Mouse (Mus musculus) forebrain, embryonic 14.5 days (tissue): ENCODE results near the gene Akap1. TPM values are rescaled to one million over a fixed set of nuclear protein-coding genes. Genes with fewer than 3 reads are reported as not detected.
"Not testable (repeated sequence)": the region's sequence is repeated elsewhere in the genome, so short reads cannot be mapped to it uniquely, and the experiment has no call there.

ENCODE experiments used
- ATAC-seq: fragments of 200-750 bp; cut with Nextera tagmentation; 2 replicates; pipeline ENCODE4 v1.8.0; 2017; ENCODE audit warnings: mild to moderate bottlenecking, moderate library complexity
- DNase-seq: peaks from one replicate; pipeline ENCODE4 v3.0.0-alpha.2; 2015; ENCODE audit warnings: low spot score
- H3K27ac ChIP-seq: fragments of 300-500 bp; sonication (generic); 2 replicates; pipeline ENCODE4 v1.5.1; 2014; ENCODE audit warnings: low read depth, mild to moderate bottlenecking, control low read depth, low read length, moderate library complexity
- H3K27me3 ChIP-seq: fragments of 300-500 bp; sonication (generic); replicated peaks from 2 replicates; pipeline ENCODE4 v1.6.1; 2014; ENCODE audit warnings: low read length, control low read depth, mixed read lengths; ENCODE audit not compliant: control insufficient read depth, insufficient read depth
- H3K36me3 ChIP-seq: fragments of 300-500 bp; sonication (generic); 2 replicates; pipeline ENCODE4 v1.6.1; 2014; ENCODE audit warnings: low read length, control low read depth; ENCODE audit not compliant: control insufficient read depth, insufficient read depth
- H3K4me1 ChIP-seq: fragments of 300-500 bp; sonication (generic); 2 replicates; pipeline ENCODE4 v1.6.1; 2014; ENCODE audit warnings: antibody characterized with exemption, low read length, control low read depth; ENCODE audit not compliant: control insufficient read depth, insufficient read depth
- H3K4me2 ChIP-seq: fragments of 300-500 bp; sonication (generic); 2 replicates; pipeline ENCODE4 v1.6.1; 2014; ENCODE audit warnings: mild to moderate bottlenecking, control low read depth, low read length
- H3K4me3 ChIP-seq: fragments of 300-500 bp; sonication (generic); 2 replicates; pipeline ENCODE4 v1.5.1; 2014; ENCODE audit warnings: low read depth, low read length, control low read depth
- H3K9ac ChIP-seq: fragments of 300-500 bp; sonication (generic); 2 replicates; pipeline ENCODE4 v1.6.1; 2014; ENCODE audit warnings: mild to moderate bottlenecking, low read length, control low read depth, moderate library complexity
- H3K9me3 ChIP-seq: fragments of 300-500 bp; sonication (generic); replicated peaks from 2 replicates; pipeline ENCODE4 v1.6.1; 2016; ENCODE audit warnings: low read length, control low read depth, mixed read lengths; ENCODE audit not compliant: control insufficient read depth
- WGBS: fragments of 180-500 bp; shearing (Covaris S2); extraction: QIAGEN DNeasy Blood & Tissue Kit; methylation state at CpG from one replicate; pipeline ENCODE4 v1.1.7; 2014; 5-methylcytosine and 5-hydroxymethylcytosine counted together
- polyA plus RNA-seq: library from polyadenylated mRNA; unstranded; fragments of >200 nt; fragmentation: Nextera tagmentation; extraction: Ambion mirVana; gene quantifications from 2 replicates; pipeline ENCODE4 v1.2.1, GENCODE M21; 2014

The Akap1 gene
- polyA plus RNA-seq, 1 experiment from 2014 or later, result 18.7 TPM

GRCm38 (mm10) chr11:88898380-88898763, 34.0 kb upstream of the Akap1 start:
- Histone ChIP-seq H3K36me3 (no peaks in the 10 kb centered on the region), H3K27me3 (no peaks in the 10 kb centered on the region), H3K9me3 (no peaks in the 10 kb centered on the region), H3K9ac (no peak overlapping the region), H3K27ac (no peak overlapping the region), H3K4me2 (no peak overlapping the region), H3K4me1 (no peaks in the 10 kb centered on the region), H3K4me3 (no peak overlapping the region)
- no peak for ATAC-seq
- DNase-seq, result no peak
- WGBS, result 64% methylated on average over 4 of the region's 4 CpGs

- Histone ChIP-seq H3K9ac (no peak overlapping the region), H3K27ac (no peak overlapping the region), H3K4me2 (no peak overlapping the region), H3K27me3 (no peaks in the 10 kb centered on the region), H3K9me3 (no peaks in the 10 kb centered on the region), H3K4me3 (no peak overlapping the region), H3K4me1 (no peaks in the 10 kb centered on the region), H3K36me3 (no peaks in the 10 kb centered on the region)
- WGBS, result 57% methylated on average over 15 of the region's 15 CpGs
- no peak for ATAC-seq
- no peak for DNase-seq
Observed at GRCm38 (mm10) chr11:88897624-88898379, 33.4 kb upstream of the Akap1 start.

DNA sequence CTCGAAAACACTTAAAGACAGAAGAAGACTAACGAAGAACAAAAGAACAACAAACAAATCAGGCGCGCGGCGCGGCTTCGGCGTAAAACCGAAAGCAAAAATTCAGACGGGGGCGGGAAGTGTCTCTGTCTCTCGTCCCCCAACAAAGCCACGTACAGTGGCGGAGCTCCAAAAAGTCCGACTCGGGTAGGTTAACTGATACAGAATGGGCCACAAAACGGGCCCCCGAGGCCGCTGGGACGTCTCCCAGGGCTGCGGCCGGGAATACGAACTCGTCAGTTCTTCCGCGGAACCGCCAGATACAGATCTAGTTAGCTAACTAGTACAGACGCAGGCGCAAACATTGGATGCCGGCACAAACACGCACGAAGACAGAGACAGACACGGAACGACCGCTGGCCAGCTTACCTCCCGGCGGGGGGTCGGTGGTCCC, 31.4 kb upstream of the Akap1 start:
- DNase-seq, H3K4me1 ChIP-seq, H3K36me3 ChIP-seq, H3K9me3 ChIP-seq, H3K9ac ChIP-seq, ATAC-seq, H3K27ac ChIP-seq, H3K27me3 ChIP-seq: not testable (repeated sequence)
- H3K4me3 ChIP-seq, result peak overlapping the region; percentile 19
- WGBS, result 45% methylated on average over 24 of the region's 39 CpGs
- H3K4me2 ChIP-seq, result 0 out of 2 replicates have a peak overlapping the region, but pooled peaks have one; percentile 20

- H3K36me3 ChIP-seq, H3K9me3 ChIP-seq, DNase-seq, H3K4me1 ChIP-seq, H3K4me3 ChIP-seq, H3K4me2 ChIP-seq, ATAC-seq, H3K9ac ChIP-seq, H3K27me3 ChIP-seq, H3K27ac ChIP-seq: not testable (repeated sequence)
- 48% methylated on average over 14 of the region's 20 CpGs for WGBS
Observed at GRCm38 (mm10) chr11:88895235-88895634, 30.8 kb upstream of the Akap1 start.

- H3K4me3 ChIP-seq, H3K9me3 ChIP-seq, DNase-seq, H3K27me3 ChIP-seq, H3K27ac ChIP-seq, H3K36me3 ChIP-seq, H3K9ac ChIP-seq, H3K4me2 ChIP-seq, H3K4me1 ChIP-seq, ATAC-seq: not testable (repeated sequence)
- 95% methylated on average over 11 of the region's 14 CpGs for WGBS
Observed at GRCm38 (mm10) chr11:88894279-88894678, 29.9 kb upstream of the Akap1 start.

- WGBS, result 96% methylated on average over 3 of the region's 8 CpGs
- H3K9me3 ChIP-seq, ATAC-seq, H3K4me2 ChIP-seq, H3K27ac ChIP-seq, H3K4me3 ChIP-seq, H3K9ac ChIP-seq, H3K27me3 ChIP-seq, H3K36me3 ChIP-seq, H3K4me1 ChIP-seq, DNase-seq: not testable (repeated sequence)
Observed at GRCm38 (mm10) chr11:88893501-88893900, 29.1 kb upstream of the Akap1 start.

GRCm38 (mm10) chr11:88892789-88893188, 28.4 kb upstream of the Akap1 start:
- H3K27me3 ChIP-seq, H3K4me3 ChIP-seq, H3K36me3 ChIP-seq, H3K4me1 ChIP-seq, H3K9me3 ChIP-seq, DNase-seq, H3K4me2 ChIP-seq, ATAC-seq, H3K27ac ChIP-seq, H3K9ac ChIP-seq: not testable (repeated sequence)
- 96% methylated on average over 20 of the region's 24 CpGs for WGBS

GRCm38 (mm10) chr11:88891921-88892561, 27.7 kb upstream of the Akap1 start:
- H3K4me2 ChIP-seq, DNase-seq, H3K4me1 ChIP-seq, H3K27me3 ChIP-seq, H3K36me3 ChIP-seq, H3K9me3 ChIP-seq, H3K4me3 ChIP-seq, H3K27ac ChIP-seq, ATAC-seq, H3K9ac ChIP-seq: not testable (repeated sequence)
- 97% methylated on average over 20 of the region's 24 CpGs for WGBS

DNA sequence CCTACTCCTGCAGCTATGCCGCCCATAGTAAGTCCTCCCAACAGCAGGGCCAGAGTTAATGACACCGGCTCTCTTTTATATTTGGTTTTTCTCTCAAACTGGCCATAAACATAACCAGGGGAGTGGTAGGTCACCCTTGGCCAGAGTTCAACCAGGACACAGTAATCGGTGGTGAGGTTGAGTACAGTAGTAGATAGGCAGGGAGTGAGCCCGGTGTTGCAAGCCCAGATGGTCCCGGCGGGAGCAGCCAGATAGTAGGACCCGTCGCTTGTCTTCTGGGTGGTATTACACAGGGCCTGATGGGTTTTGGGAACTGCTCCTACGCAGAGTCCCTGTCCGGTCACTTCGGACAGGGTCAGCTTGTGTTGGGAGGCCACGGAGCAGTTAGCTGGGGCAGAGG, 27.1 kb upstream of the Akap1 start:
- H3K27ac ChIP-seq, H3K4me1 ChIP-seq, H3K27me3 ChIP-seq, DNase-seq, H3K4me2 ChIP-seq, H3K36me3 ChIP-seq, H3K9ac ChIP-seq, ATAC-seq, H3K4me3 ChIP-seq, H3K9me3 ChIP-seq: not testable (repeated sequence)
- WGBS, result 100% methylated on average over 2 of the region's 12 CpGs
